Mouse (Mus musculus) liver, embryonic 12.5 days (tissue): ENCODE measurements around the gene Lrch4. TPM values are rescaled to one million over a fixed set of nuclear protein-coding genes. Genes with fewer than 3 reads are reported as not detected.

Experiments used
- ATAC-seq: fragments of 200-750 bp; cut with Nextera tagmentation; 2 replicates; pipeline ENCODE4 v1.8.0; 2017; ENCODE audit warnings: moderate number of reproducible peaks, mild to moderate bottlenecking, moderate library complexity
- H3K27ac ChIP-seq: fragments of 300-500 bp; sonication (generic); 2 replicates; pipeline ENCODE4 v1.5.1; 2016; ENCODE audit warnings: mild to moderate bottlenecking
- H3K27me3 ChIP-seq: fragments of 300-500 bp; sonication (generic); replicated peaks from 2 replicates; pipeline ENCODE4 v1.6.1; 2016; ENCODE audit warnings: mild to moderate bottlenecking, moderate library complexity
- H3K36me3 ChIP-seq: fragments of 300-500 bp; sonication (generic); 2 replicates; pipeline ENCODE4 v1.6.1; 2016; ENCODE audit warnings: mild to moderate bottlenecking, moderate library complexity
- H3K4me1 ChIP-seq: fragments of 300-500 bp; sonication (generic); 2 replicates; pipeline ENCODE4 v1.6.1; 2016
- H3K4me2 ChIP-seq: fragments of 300-500 bp; sonication (generic); 2 replicates; pipeline ENCODE4 v1.6.1; 2016; ENCODE audit warnings: mild to moderate bottlenecking, moderate library complexity
- H3K4me3 ChIP-seq: fragments of 300-500 bp; sonication (generic); 2 replicates; pipeline ENCODE4 v1.5.1; 2016; ENCODE audit warnings: mild to moderate bottlenecking, moderate library complexity
- H3K9ac ChIP-seq: fragments of 300-500 bp; sonication (generic); 2 replicates; pipeline ENCODE4 v1.6.1; 2016; ENCODE audit warnings: mild to moderate bottlenecking, moderate library complexity
- H3K9me3 ChIP-seq: fragments of 300-500 bp; sonication (generic); replicated peaks from 2 replicates; pipeline ENCODE4 v1.6.1; 2016; ENCODE audit warnings: mild to moderate bottlenecking, moderate library complexity
- WGBS: fragments of 180-500 bp; shearing (Covaris S2); methylation state at CpG from one replicate; pipeline ENCODE4 v1.1.7; 2016; ENCODE audit not compliant: insufficient replicate concordance; 5-methylcytosine and 5-hydroxymethylcytosine counted together
- polyA plus RNA-seq: library from polyadenylated mRNA; unstranded; fragments of >200 nt; fragmentation: Nextera tagmentation; extraction: Ambion mirVana; gene quantifications from 2 replicates; pipeline ENCODE4 v1.2.1, GENCODE M21; 2016

Gene Lrch4
- 33.4 and 36.0 TPM in 2 replicates for polyA plus RNA-seq

DNA sequence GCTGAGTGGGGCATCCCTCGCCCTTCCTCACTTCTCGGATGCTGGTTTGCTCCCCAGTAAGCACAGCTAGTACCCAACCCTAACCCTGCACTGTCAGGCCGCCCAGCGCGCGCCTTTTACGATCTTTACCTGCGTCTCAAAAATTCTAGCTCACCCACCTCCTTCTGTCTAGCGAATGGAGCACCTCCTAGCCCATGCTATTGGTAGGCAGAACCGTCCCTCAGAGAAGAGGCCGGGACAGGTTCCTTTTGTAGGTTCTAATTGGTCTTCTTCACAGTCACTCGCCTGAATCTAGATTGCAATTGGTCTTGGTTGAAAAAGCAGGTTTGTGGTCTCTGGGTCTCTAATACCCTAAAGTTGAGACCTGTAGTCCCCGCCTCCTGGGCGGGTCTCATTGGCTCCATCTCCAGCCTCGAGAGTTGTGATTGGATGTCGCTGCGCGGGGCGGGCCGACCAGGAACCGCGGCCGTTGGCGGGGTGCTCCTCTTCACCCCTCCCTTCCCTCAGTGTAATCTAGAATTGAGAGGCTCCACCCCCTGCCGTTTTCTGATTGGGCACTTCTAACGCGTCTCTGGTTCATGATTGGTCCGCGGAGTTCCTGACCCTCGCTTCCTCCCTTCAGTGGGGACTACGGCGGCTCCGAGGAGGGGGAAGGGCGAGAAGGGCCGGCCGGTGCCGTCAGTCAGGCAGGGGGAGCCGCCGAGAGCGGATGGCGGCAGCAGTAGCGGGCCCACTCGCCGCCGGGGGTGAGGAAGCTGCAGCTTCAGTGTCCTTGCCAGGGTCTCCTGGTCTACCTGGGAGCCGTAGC is at the start of gene Lrch4, which contains the start of the genes Fbxo24 and Gm20605:
Lrch4 (plus strand) TSS at position 624 of the 808 bp plus-strand sequence.
Fbxo24 (minus strand) TSS at position 505 of the 808 bp plus-strand sequence.
Gm20605 (plus strand) TSS at position 678 of the 808 bp plus-strand sequence.
- H3K27ac ChIP-seq = peak within 1 kb of the TSS; percentile 96
- under 1% methylated on average over 45 of the region's 46 CpGs for WGBS
- H3K4me1 ChIP-seq = peaks cover 55% of the 10 kb centered on the region
- H3K36me3 ChIP-seq = peaks cover 21% of the 10 kb centered on the region
- peak within 1 kb of the TSS; percentile 84 for H3K4me3 ChIP-seq
- 0 out of 2 replicates have a peak, but pooled peaks cover 8% of the 10 kb centered on the region for H3K27me3 ChIP-seq
- H3K9me3 ChIP-seq = no peaks in the 10 kb centered on the region
- H3K9ac ChIP-seq = peak within 1 kb of the TSS; percentile 85
- ATAC-seq = peak; percentile 93
- H3K4me2 ChIP-seq = peak within 1 kb of the TSS; percentile 93

DNA sequence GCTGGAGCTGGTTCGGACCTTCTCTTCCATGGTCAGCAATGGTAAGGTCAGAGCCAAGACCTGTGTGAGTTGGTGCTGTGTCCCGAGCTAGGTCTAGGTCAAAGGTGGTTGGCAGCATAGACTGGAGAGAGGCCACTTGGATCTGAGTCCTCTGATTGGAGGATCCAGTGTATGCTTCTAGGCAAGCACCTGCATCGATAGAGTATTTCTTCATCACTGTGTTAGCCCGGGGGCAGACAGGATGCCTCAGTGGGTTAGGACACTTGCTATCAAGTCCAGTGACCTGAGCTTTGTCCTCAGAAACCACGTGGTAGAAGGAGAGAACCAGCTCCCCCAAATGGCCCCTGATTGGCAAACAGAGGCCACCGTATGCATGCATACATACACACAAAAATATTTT is 48.7 kb upstream of the Lrch4 start:
- Histone ChIP-seq H3K27ac (peak overlapping the region; percentile 21), H3K4me3 (no peak overlapping the region), H3K9ac (no peak overlapping the region), H3K9me3 (no peaks in the 10 kb centered on the region), H3K4me2 (no peak overlapping the region), H3K27me3 (peaks cover 21% of the 10 kb centered on the region), H3K36me3 (peaks cover 80% of the 10 kb centered on the region), H3K4me1 (peaks cover 30% of the 10 kb centered on the region)
- 55% methylated on average over 6 of the region's 6 CpGs for WGBS
- ATAC-seq = no peak

DNA sequence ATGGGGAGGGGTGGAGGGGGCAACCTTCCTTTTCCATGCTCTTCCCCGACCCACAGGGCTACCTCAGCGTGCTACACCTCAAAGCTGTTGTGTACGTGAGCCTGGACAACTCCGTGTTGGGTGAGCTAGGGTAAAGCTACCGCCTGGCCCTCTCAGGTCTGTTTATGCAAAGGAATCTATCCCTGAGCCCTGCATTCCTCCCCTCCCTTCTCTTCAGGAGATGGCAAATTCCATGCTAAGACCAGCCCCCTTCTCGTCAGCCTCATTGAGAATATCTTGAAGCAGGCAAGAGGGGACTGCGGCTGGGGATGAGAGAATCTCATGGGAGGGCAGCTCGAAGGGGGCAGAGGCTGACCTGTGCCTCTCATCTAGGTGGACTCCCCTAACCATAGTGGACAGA is 46.2 kb upstream of the Lrch4 start:
- no peak for ATAC-seq
- H3K36me3 ChIP-seq = peaks cover 79% of the 10 kb centered on the region
- no peak overlapping the region for H3K4me3 ChIP-seq
- peaks cover 5% of the 10 kb centered on the region for H3K9me3 ChIP-seq
- peaks cover 21% of the 10 kb centered on the region for H3K27me3 ChIP-seq
- H3K27ac ChIP-seq = no peak overlapping the region
- H3K4me2 ChIP-seq = no peak overlapping the region
- peaks cover 30% of the 10 kb centered on the region for H3K4me1 ChIP-seq
- no peak overlapping the region for H3K9ac ChIP-seq
- 48% methylated on average over 8 of the region's 8 CpGs for WGBS

DNA sequence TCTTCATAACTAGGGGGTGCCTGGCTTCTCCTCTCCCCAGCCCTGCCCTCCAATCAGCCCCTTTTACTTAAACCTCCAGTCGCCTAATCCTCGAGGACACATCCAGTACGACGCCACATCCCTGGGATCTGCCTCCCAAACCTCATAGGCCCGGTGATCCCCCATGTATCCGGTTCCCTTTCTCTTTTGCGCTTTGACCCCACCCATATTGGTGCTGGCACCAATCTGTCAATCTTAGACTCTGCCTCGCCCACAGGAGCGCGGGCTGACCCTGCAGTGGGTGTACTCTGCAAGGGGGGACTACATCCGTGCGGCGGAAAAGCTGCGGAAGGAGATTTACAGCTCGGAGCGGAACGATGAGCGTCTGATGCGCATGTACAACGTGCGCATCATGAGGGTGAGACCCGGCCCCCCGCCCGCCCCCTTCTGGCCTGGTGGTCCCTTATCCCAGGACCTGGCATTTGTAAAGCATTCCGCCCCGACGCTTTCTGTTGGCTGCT is 45.2 kb upstream of the Lrch4 start:
- peak overlapping the region; percentile 40 for H3K4me2 ChIP-seq
- no peak for ATAC-seq
- peaks cover 21% of the 10 kb centered on the region for H3K27me3 ChIP-seq
- H3K4me3 ChIP-seq = peak overlapping the region; percentile 18
- peaks cover 7% of the 10 kb centered on the region for H3K9me3 ChIP-seq
- peaks cover 72% of the 10 kb centered on the region for H3K36me3 ChIP-seq
- 31% methylated on average over 27 of the region's 27 CpGs for WGBS
- no peak overlapping the region for H3K27ac ChIP-seq
- H3K9ac ChIP-seq = no peak overlapping the region
- H3K4me1 ChIP-seq = peaks cover 30% of the 10 kb centered on the region

DNA sequence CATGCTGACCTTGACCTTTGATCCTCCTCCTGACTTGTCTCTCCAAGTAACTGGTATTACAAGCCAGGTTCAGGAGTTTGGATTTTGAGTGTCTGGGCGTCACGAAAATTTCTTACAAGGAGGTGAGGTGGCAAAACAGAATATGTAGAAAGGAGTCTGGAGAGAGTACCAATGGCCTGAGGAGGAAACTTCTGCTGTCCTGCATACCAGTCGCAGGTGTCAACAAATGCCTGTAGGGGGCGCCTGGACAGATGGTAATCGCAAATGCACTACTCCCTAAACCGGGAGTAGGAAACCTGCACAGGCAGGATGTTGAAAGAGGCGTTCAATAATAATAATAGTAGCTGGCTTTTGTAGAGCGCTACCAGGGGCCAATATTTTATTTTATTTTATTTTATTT is 43.9 kb upstream of the Lrch4 start:
- Histone ChIP-seq H3K27ac (no peak overlapping the region), H3K9ac (no peak overlapping the region), H3K36me3 (peaks cover 59% of the 10 kb centered on the region), H3K4me3 (no peak overlapping the region), H3K9me3 (peaks cover 7% of the 10 kb centered on the region), H3K4me2 (no peak overlapping the region), H3K27me3 (peaks cover 21% of the 10 kb centered on the region), H3K4me1 (peaks cover 18% of the 10 kb centered on the region)
- ATAC-seq = no peak
- WGBS = 24% methylated on average over 8 of the region's 8 CpGs

DNA sequence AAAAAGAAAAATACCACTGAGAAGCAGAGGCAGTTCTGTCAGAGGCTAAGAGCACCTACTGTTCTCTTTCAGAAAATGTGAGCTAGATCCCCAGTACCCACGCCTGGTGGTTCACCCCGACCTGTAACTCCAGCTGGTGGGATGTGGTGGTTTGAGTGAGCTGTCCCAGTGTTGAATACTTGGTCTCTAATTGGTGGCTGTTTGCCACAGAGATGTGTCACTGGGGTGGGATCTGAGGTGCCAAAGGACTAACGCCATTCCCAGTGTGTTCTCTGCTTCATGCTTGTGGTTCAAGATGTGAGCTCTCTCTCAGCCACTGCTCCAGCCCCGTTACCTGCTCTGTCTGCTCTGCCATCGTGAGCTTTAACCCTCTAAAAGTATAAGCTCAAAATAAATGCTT is 38.4 kb upstream of the Lrch4 start:
- no peak overlapping the region for H3K4me3 ChIP-seq
- H3K9me3 ChIP-seq = peaks cover 7% of the 10 kb centered on the region
- no peak for ATAC-seq
- WGBS = 63% methylated on average over 5 of the region's 5 CpGs
- H3K4me1 ChIP-seq = no peaks in the 10 kb centered on the region
- no peak overlapping the region for H3K27ac ChIP-seq
- peaks cover 21% of the 10 kb centered on the region for H3K36me3 ChIP-seq
- H3K9ac ChIP-seq = no peak overlapping the region
- H3K4me2 ChIP-seq = no peak overlapping the region
- no peaks in the 10 kb centered on the region for H3K27me3 ChIP-seq

DNA sequence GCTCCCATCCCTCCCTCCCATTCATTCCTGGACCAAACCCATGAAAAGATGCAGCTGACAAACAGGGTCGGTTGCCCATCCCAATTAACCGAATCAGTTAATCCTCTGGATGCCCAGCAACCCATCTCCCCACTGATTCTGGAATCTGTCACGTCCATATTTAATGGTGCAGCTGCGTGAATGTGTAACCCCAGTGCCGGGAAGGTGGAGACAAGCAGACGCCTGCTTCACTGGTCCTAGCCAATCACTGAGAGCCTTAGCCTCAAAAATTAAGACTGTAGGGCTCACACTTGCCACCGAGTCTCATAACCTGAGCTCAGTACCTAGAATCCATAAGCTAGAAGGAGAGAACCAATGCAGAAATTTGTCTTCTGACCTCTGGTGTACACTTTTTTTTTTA is 33.0 kb upstream of the Lrch4 start:
- H3K9ac ChIP-seq = no peak overlapping the region
- 85% methylated on average over 7 of the region's 7 CpGs for WGBS
- no peak overlapping the region for H3K4me3 ChIP-seq

DNA sequence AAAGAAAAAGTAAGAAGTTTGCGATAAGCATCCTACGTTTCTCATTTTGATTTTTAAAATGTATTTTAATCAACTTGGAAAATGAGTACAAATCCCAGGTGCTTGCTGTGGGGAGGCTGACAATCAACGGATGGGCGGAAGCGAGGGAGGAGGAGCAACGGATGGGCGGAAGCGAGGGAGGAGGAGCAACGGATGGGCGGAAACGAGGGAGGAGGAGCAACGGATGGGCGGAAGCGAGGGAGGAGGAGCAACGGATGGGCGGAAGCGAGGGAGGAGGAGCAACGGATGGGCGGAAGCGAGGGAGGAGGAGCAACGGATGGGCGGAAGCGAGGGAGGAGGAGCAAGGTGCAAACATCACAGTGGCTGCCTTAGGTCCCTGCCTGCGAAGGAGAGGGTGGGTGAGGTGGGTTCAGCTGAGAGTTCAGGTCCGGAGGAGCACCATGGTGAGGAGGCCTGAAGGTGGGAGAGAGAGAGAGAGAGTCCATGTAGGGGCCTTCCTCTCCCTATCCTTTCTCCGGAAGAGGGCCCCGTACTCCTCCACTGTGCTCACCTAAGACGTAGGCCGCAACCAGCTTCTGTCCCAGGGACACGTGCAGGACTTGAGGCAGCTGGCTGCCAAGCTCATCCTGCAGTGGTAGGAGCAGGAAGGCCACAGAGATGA is 32.2 kb upstream of the Lrch4 start:
- peak overlapping the region; percentile 63 for H3K4me2 ChIP-seq
- peaks cover 16% of the 10 kb centered on the region for H3K36me3 ChIP-seq
- H3K4me1 ChIP-seq = peaks cover 44% of the 10 kb centered on the region
- H3K27ac ChIP-seq = peak overlapping the region; percentile 76
- ATAC-seq = no peak
- 29% methylated on average over 30 of the region's 30 CpGs for WGBS
- peak overlapping the region; percentile 34 for H3K4me3 ChIP-seq
- H3K9ac ChIP-seq = peak overlapping the region; percentile 33; the same call in 1 of the 2 replicates
- no peaks in the 10 kb centered on the region for H3K27me3 ChIP-seq
- no peaks in the 10 kb centered on the region for H3K9me3 ChIP-seq

More for the DNA sequence above, 33.0 kb upstream of the Lrch4 start:
- H3K4me1 ChIP-seq = peaks cover 40% of the 10 kb centered on the region
- H3K27ac ChIP-seq = no peak overlapping the region
- H3K4me2 ChIP-seq = peak overlapping the region; percentile 63; the same call in 1 of the 2 replicates
- H3K9me3 ChIP-seq = no peaks in the 10 kb centered on the region
- no peaks in the 10 kb centered on the region for H3K27me3 ChIP-seq
- ATAC-seq = no peak
- H3K36me3 ChIP-seq = peaks cover 16% of the 10 kb centered on the region

DNA sequence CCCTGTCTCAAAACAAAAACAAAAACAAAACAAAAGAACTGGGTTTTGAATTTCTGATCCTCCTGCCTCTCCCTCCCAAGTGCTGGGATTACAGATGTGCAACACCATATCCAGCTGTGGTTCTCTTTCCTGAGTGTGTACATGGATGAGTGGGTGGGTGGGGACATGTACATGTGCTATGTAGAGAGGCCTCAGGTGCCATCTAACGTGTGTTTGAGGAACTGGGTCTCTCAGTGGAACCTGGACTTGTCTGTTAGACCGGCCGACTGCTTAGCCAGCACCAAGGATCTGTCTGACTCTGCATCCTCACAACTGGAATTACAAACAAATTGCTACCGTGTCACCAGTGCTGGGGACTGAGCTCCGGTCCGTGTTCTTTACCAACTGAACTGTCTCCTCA is 31.3 kb upstream of the Lrch4 start:
- peak overlapping the region; percentile 63 for H3K4me2 ChIP-seq
- no peaks in the 10 kb centered on the region for H3K9me3 ChIP-seq
- no peaks in the 10 kb centered on the region for H3K27me3 ChIP-seq
- no peak for ATAC-seq
- no peak overlapping the region for H3K4me3 ChIP-seq
- peaks cover 52% of the 10 kb centered on the region for H3K4me1 ChIP-seq
- peaks cover 16% of the 10 kb centered on the region for H3K36me3 ChIP-seq
- WGBS = 70% methylated on average over 6 of the region's 6 CpGs
- H3K9ac ChIP-seq = no peak overlapping the region
- peak overlapping the region; percentile 76 for H3K27ac ChIP-seq

DNA sequence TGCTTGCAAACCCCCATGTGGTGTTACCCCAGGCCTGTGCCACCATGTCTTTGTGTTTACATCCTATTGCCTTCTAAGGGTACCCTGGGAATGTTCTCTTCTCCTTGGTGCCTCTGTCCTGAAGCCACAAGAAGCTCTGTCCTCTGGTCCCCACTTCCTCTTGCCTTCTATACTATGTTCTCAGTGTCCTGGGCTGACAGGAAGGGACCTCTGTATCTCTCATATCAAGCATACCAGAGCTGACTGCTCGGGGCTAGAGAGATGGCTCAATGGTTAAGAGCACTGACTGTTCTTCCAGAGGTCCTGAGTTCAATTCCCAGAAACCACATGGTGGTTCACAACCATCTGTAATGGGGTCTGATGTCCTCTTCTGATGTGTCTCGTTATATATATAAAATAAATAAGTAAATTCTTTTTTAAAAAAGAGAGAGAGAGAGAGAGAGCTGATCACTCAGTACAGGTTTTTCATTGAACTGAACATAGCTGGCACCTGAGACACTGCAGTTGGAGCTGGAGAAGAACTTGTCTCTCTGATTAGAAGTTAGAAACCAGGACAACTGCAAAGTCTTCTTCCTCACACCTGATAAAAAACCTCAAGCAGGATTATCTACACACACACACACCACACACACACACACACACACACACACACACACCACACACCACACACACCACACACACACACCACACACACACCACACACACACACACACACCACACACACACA is 30.7 kb upstream of the Lrch4 start:
- peak overlapping the region; percentile 96 for H3K4me2 ChIP-seq
- H3K4me1 ChIP-seq = peaks cover 58% of the 10 kb centered on the region
- 24% methylated on average over 2 of the region's 2 CpGs for WGBS
- peaks cover 16% of the 10 kb centered on the region for H3K36me3 ChIP-seq
- H3K9ac ChIP-seq = no peak overlapping the region
- H3K27me3 ChIP-seq = no peaks in the 10 kb centered on the region
- ATAC-seq = no peak
- H3K9me3 ChIP-seq = no peaks in the 10 kb centered on the region
- H3K4me3 ChIP-seq = no peak overlapping the region
- peak overlapping the region; percentile 76 for H3K27ac ChIP-seq

DNA sequence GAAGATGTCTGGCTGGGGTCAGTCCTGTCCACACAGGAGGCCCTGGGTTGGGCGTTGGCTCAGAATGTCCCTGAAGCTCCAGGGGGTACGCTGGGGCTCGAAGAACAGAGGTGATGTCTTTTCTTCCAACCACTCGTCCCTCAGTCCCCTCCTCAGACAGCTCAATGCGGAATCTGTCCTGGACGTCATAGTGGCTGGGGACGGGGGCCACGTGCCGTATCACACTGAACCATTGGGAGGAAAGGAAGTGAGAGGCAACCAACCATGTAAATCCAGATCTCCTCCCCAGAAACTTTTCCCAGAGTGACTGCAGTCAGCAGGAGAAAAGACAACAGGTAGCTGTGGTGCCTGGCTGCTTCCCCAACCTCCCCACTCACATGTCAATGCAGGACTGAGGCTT is 29.3 kb upstream of the Lrch4 start:
- peak overlapping the region; percentile 78 for H3K4me3 ChIP-seq
- no peaks in the 10 kb centered on the region for H3K27me3 ChIP-seq
- no peak for ATAC-seq
- H3K9me3 ChIP-seq = no peaks in the 10 kb centered on the region
- peaks cover 16% of the 10 kb centered on the region for H3K36me3 ChIP-seq
- H3K4me1 ChIP-seq = peaks cover 71% of the 10 kb centered on the region
- H3K4me2 ChIP-seq = peak overlapping the region; percentile 96
- peak overlapping the region; percentile 79 for H3K27ac ChIP-seq
- peak overlapping the region; percentile 85 for H3K9ac ChIP-seq
- 37% methylated on average over 9 of the region's 9 CpGs for WGBS
